Mouse (Mus musculus) embryonic fibroblast, embryonic 13.5 days (primary cell): Measurements from ENCODE around the gene Speer4e.
"Not testable (repeated sequence)": the region's sequence is repeated elsewhere in the genome, so short reads cannot be mapped to it uniquely, and the experiment has no call there.

Experiments used
- CTCF ChIP-seq: IDR thresholded peaks from 2 replicates; pipeline ENCODE4 v1.5.1; 2011; ENCODE audit warnings: mild to moderate bottlenecking, control low read depth, low read length, moderate library complexity, borderline replicate concordance; ENCODE audit not compliant: insufficient read depth
- POLR2A ChIP-seq: IDR thresholded peaks from 2 replicates; pipeline ENCODE4 v1.6.1; 2011; ENCODE audit warnings: low read depth, mild to moderate bottlenecking, control low read depth, low read length, moderate library complexity

GRCm38 (mm10) chr5:14975294-14975693, 37.1 kb upstream of the Speer4e start:
- not testable (repeated sequence) for TF ChIP-seq CTCF, POLR2A
